Mouse (Mus musculus) cerebellum, adult 2 months (tissue): ENCODE results near the gene Pax7. TPM values are rescaled to one million over a fixed set of nuclear protein-coding genes. Genes with fewer than 3 reads are reported as not detected.

Experiments
- DNase-seq, 2 experiments: peaks; one replicate each; pipeline ENCODE4 v3.0.0; 2021
- H3K27ac ChIP-seq: fragments of 200-500 bp; 2 replicates; pipeline ENCODE4 v1.5.1; 2012; ENCODE audit warnings: low read length, control low read depth, inconsistent platforms; ENCODE audit not compliant: insufficient read depth
- H3K27me3 ChIP-seq: fragments of 200-500 bp; 2 replicates; pipeline ENCODE4 v1.6.1; 2012; ENCODE audit warnings: inconsistent platforms, mild to moderate bottlenecking, low read length, moderate library complexity; ENCODE audit not compliant: control insufficient read depth, insufficient read depth
- H3K4me1 ChIP-seq: fragments of 200-500 bp; 2 replicates; pipeline ENCODE4 v1.6.1; 2011; ENCODE audit warnings: low read length; ENCODE audit not compliant: control insufficient read depth, insufficient read depth
- H3K4me3 ChIP-seq: fragments of 200-500 bp; replicated peaks from 2 replicates; pipeline ENCODE3; 2011; ENCODE audit warnings: mild to moderate bottlenecking, low read depth, low read length, control low read depth; ENCODE audit not compliant: insufficient read depth
- CTCF ChIP-seq: fragments of 200-500 bp; IDR thresholded peaks from 2 replicates; pipeline ENCODE4 v1.5.1; 2011; ENCODE audit warnings: low read depth, mild to moderate bottlenecking, control low read depth, low read length, moderate library complexity, borderline replicate concordance; ENCODE audit not compliant: insufficient read depth
- POLR2A ChIP-seq: fragments of 200-500 bp; IDR thresholded peaks from 2 replicates; pipeline ENCODE4 v1.6.1; 2011; ENCODE audit warnings: low read length, control low read depth, borderline replicate concordance; ENCODE audit not compliant: insufficient read depth
- WGBS: fragments of 180-500 bp; shearing (Covaris S2); methylation state at CpG from one replicate; pipeline ENCODE4 v1.1.7; 2018; 5-methylcytosine and 5-hydroxymethylcytosine counted together
- polyA plus RNA-seq: library from polyadenylated mRNA; depleted of rRNA; stranded (reverse); fragments of >200 nt; gene quantifications from 2 replicates; pipeline ENCODE4 v1.2.3, GENCODE M21; 2012

Pax7 gene
- polyA plus RNA-seq, 1 experiment = 0.07 TPM

- DNase-seq = no peak
Observed at GRCm38 (mm10) chr4:139747190-139747936, 86.0 kb downstream of the Pax7 start.

DNA sequence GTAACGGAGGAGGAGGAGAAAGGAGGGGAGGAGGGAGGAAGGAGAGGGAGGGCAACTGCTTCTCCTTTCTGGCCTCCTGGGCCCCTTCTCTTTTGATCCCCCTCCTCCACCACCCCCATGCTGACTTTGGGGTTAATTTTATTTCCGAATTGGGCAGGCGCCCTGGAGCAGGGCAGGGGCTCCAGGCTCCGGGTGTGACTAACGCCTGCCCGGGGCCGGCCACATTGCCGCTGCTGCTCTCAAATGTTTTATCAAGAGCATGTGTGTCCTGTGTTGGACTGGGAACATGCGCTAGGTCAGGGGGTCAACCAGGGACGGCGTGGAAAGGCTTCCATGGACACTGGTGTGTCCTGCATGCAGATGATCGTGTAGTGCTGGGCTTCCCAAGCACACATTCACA is 87.2 kb downstream of the Pax7 start:
- Histone ChIP-seq H3K27ac (no peak overlapping the region), H3K4me1 (no peaks in the 10 kb centered on the region), H3K4me3 (no peak overlapping the region), H3K27me3 (no peaks in the 10 kb centered on the region; the same call in 1 of the 2 replicates)
- 50% methylated on average over 12 of the region's 12 CpGs for WGBS
- TF ChIP-seq POLR2A (no peak), CTCF (no peak)
- no peak for DNase-seq

More at GRCm38 (mm10) chr4:139747190-139747936, 86.0 kb downstream of the Pax7 start:
- H3K27ac ChIP-seq = no peak overlapping the region
- WGBS = 72% methylated on average over 12 of the region's 12 CpGs
- no peaks in the 10 kb centered on the region; the same call in 1 of the 2 replicates for H3K27me3 ChIP-seq
- no peak overlapping the region for H3K4me3 ChIP-seq
- no peaks in the 10 kb centered on the region for H3K4me1 ChIP-seq
- TF ChIP-seq CTCF = no peak
- no peak for TF ChIP-seq POLR2A

- WGBS = 18% methylated on average over 12 of the region's 12 CpGs
- no peak overlapping the region for H3K4me3 ChIP-seq
- TF ChIP-seq POLR2A (no peak), CTCF (no peak)
Observed at GRCm38 (mm10) chr4:139744765-139745395, 88.4 kb downstream of the Pax7 start.

GRCm38 (mm10) chr4:139743626-139744025 is 89.7 kb downstream of the Pax7 start:
- TF ChIP-seq CTCF = no peak
- Histone ChIP-seq H3K4me3 (no peak overlapping the region), H3K4me1 (no peaks in the 10 kb centered on the region), H3K27ac (no peak overlapping the region), H3K27me3 (no peaks in the 10 kb centered on the region; the same call in 1 of the 2 replicates)
- WGBS = 77% methylated on average over 3 of the region's 3 CpGs
- DNase-seq = no peak

More at GRCm38 (mm10) chr4:139744765-139745395, 88.4 kb downstream of the Pax7 start:
- no peak for DNase-seq
- no peak overlapping the region for H3K27ac ChIP-seq
- H3K4me1 ChIP-seq = no peaks in the 10 kb centered on the region
- no peaks in the 10 kb centered on the region; the same call in 1 of the 2 replicates for H3K27me3 ChIP-seq

- Histone ChIP-seq H3K27ac (no peak overlapping the region), H3K4me1 (no peaks in the 10 kb centered on the region), H3K4me3 (no peak overlapping the region), H3K27me3 (no peaks in the 10 kb centered on the region)
- TF ChIP-seq CTCF (no peak), POLR2A (no peak)
- no peak for DNase-seq
- 84% methylated on average over 9 of the region's 9 CpGs for WGBS
Observed at GRCm38 (mm10) chr4:139737035-139737434, 96.3 kb downstream of the Pax7 start.

DNA sequence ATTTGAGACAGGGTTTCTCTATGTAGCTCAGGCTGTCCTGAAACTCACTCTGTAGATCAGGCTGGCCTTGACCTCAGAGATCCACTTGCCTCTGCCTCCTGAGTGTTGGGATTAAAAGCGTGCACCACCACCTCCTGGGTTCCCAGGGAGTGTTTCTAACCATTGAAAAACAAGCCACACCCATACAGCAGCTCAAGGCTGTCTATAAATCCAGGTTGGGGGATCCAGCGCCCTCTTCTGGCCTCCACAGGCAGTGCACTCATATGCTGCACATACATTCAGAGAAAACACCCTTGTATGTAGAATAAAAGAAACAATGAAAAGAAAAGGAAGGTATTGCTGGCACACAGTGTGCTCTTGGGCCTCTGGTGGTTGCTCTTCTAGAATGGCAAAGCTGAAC is 106.2 kb downstream of the Pax7 start:
- H3K4me3 ChIP-seq = no peak overlapping the region
- WGBS = 53% methylated on average over 2 of the region's 2 CpGs
- no peak for TF ChIP-seq POLR2A
- TF ChIP-seq CTCF = no peak
- DNase-seq = no peak
- H3K4me1 ChIP-seq = no peaks in the 10 kb centered on the region
- no peak overlapping the region for H3K27ac ChIP-seq
- no peaks in the 10 kb centered on the region for H3K27me3 ChIP-seq

DNA sequence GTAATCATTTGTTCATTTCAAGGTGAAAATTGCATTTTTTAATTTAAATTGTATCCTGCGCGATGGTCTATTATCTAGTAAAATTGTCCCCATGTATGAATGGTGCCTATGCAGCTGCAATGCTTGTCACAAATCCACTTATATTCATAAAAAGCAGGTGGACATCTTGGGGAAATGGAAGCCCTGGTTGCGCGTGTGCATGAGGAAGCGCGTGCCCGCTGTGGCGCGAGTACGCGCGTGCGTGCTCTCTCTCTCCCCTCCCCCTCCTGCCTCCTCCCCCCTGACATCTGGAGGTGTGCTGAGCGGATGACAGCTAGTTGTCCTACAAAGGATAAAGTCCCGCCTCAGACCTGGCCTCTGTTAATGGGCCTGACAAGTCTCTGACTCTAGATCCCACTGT is 107.9 kb downstream of the Pax7 start:
- Histone ChIP-seq H3K27me3 (no peaks in the 10 kb centered on the region), H3K4me3 (no peak overlapping the region), H3K4me1 (no peaks in the 10 kb centered on the region), H3K27ac (no peak overlapping the region)
- no peak for DNase-seq
- WGBS = 81% methylated on average over 15 of the region's 15 CpGs
- TF ChIP-seq CTCF (no peak), POLR2A (no peak)

- WGBS = 62% methylated on average over 4 of the region's 4 CpGs
- DNase-seq = no peak
- H3K4me3 ChIP-seq = no peak overlapping the region
- TF ChIP-seq CTCF (no peak), POLR2A (no peak)
- no peak overlapping the region for H3K27ac ChIP-seq
- no peaks in the 10 kb centered on the region for H3K4me1 ChIP-seq
- H3K27me3 ChIP-seq = no peaks in the 10 kb centered on the region
Observed at GRCm38 (mm10) chr4:139724296-139724695, 109.0 kb downstream of the Pax7 start.
